Mouse (Mus musculus) naive thymus-derived CD4-positive, alpha-beta T cell, adult 2 months (primary cell): ENCODE measurements around the gene Rcbtb2.

Experiments used
- DNase-seq: peaks from one replicate; pipeline ENCODE4 v3.0.0-alpha.2; 2011; ENCODE audit warnings: low read depth

Gene Rcbtb2

DNA sequence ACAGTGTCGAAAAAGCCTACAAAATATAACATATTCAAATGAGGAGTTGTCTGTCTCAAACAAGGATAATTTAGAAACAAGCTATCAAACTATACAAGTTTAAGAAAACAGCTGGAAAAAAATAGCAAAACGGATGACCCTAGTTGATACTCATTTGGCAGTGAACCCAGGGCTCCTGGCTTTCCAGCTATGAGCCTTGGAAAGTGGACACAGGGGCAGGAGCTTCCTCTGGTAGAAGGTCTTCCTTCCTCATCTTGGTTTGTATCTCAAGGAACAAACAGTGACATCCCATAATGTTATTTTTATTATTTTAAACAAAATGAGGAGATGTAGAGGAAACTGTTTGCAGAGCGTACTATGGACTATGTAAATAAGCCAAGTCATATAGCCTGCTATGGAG, 25.3 kb downstream of the Rcbtb2 start:
- DNase-seq = no peak

GRCm38 (mm10) chr14:73161303-73161702, 38.5 kb downstream of the Rcbtb2 start:
- DNase-seq = no peak

GRCm38 (mm10) chr14:73162192-73162800, 39.5 kb downstream of the Rcbtb2 start:
- no peak for DNase-seq

GRCm38 (mm10) chr14:73163363-73163998, 40.6 kb downstream of the Rcbtb2 start:
- no peak for DNase-seq

GRCm38 (mm10) chr14:73165136-73165535, 42.3 kb downstream of the Rcbtb2 start:
- DNase-seq = no peak

GRCm38 (mm10) chr14:73168605-73169004, 45.8 kb downstream of the Rcbtb2 start:
- no peak for DNase-seq

DNA sequence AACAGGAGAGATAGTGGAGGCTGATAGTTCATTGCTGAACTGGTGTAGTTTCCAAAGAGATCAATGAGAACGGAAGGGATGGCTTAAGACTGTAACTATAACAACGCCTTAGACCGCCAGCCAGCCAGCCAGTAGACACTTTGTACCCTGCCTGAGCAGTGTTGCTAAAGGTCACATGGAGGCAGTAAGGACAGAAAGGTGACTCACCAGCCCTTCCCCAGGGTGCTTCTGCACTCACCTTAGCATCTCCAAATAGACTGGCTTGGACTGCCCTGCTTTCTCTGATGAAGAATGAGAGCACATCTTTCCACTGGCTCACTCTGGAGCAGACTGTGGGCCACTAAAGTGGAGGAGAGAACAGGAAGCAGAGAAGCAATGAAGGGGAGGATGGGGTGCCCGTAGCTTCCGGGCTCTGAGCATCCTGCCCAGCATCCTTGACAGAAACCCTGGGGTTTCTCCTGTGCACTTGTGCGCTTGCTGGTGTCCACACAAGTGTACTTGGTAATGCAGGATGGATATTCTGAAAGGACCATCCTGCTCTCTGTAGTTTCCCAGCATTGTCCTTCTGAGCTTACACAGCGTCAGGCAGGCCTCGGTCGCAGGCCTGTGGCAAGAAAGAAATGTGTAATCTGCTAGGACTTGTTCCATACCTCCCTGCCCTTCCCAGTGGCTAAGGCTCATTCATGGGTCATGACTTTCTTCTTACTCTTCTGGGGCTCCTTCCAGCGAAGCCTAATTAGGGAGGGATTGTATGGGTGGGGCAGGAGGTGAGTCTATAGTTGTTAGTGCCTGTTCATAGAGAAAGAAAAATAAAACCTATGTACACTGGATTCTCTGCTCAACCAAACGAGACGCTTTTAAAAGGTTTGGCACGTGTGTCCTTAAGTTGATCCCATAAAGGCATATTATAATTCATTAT, 47.3 kb downstream of the Rcbtb2 start:
- DNase-seq = peak; percentile 40

GRCm38 (mm10) chr14:73172196-73173011, 49.6 kb downstream of the Rcbtb2 start:
- no peak for DNase-seq

DNA sequence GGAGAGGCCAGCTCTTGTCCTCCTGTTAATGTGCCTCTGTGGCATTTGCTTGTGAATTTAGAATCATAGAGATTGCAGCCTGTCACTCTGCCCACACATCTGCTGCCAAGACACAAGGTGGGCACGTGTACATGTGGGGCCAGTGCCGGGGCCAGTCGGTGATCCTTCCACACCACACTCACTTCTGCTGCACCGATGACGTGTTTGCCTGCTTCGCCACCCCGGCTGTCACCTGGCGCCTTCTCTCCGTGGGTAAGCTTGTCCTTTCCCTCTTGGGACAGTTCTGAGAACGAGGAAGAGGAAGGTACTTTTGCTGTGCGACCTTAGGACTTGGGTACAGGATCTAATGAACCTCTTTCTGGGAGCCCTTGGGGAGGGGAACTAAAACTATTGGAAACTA, 50.8 kb downstream of the Rcbtb2 start:
- DNase-seq = no peak

DNA sequence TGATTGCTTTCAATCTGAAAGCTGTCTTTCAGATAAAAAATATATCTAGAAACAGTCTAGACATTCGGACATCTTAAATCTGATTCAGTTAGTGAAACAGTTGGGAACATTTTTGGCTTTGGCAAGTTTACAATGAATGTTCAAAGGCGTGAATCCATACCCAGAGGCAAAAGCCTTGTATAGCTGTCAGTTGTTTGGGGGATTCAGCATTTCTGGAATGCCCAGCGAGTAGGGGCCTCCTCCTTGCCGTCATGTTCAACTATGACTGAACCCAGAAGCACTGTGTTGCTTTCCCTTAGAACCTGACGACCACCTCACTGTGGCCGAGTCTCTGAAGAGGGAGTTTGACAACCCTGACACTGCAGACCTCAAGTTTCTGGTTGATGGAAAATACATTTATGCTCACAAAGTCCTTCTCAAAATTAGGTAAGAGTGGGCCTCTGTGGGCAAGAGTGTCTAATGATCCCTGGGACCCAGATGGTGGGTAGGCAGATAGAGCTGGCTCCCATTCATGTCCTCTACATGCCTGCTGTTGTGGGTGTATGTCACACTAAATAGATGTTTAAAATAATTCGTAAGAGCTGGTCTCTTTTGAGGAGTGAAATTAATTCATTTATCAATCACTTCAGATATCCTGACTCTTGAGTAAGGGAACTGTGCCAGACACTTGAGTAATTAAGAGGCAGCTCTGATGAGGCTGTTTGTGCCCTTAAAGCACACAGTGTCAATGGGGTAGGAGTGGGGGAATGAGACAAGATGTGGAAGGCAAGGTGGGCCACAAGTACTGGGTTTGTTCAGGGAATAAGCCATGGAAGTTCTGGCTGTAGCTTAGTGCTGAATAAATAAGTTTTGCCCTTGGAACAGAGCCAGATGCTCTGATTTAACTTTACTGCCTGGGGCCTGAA, 51.5 kb downstream of the Rcbtb2 start:
- DNase-seq = no peak

DNA sequence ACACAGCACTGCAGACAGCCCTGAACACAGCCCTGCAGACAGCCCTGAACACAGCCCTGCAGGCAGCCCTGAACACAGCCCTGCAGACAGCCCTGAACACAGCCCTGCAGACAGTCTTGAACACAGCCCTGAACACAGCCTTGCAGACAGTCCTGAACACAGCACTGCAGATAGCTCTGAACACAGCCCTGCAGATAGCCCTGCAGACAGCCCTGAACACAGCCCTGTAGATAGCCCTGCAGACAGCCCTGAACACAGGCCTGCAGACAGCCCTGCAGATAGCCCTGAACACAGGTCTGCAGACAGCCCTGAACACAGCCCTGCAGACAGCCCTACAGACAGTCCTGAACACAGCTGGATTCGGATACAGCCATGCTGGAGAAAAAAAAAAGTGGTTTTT, 52.2 kb downstream of the Rcbtb2 start:
- DNase-seq = no peak

- DNase-seq = peak; percentile 30
Measured at GRCm38 (mm10) chr14:73175814-73176213, 53.0 kb downstream of the Rcbtb2 start.

GRCm38 (mm10) chr14:73176266-73176665, 53.4 kb downstream of the Rcbtb2 start:
- DNase-seq = no peak

- DNase-seq = no peak
Measured at GRCm38 (mm10) chr14:73177961-73178360, 55.1 kb downstream of the Rcbtb2 start.

DNA sequence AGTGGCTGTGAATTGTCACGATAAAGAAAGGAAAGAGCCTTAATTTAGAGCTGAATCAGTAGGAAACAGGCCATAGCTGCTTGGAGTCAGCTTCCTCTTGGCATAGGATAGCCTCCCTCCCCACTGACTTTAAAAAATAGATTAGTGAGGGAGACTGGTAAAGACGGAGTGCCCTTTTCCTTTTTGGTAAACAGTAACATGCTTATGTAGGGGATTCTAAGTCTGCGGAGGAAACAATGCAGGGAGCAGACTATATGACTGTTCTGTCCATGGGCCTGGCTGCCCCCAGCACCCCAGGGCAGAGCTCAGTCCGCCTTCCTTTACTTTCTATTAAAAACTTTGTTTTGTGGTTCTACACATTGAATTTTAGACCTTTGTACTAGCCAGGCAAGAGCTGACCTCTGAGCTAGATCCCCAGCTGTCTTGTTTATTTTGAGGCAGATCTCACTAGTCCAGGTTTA, 56.4 kb downstream of the Rcbtb2 start:
- no peak for DNase-seq

DNA sequence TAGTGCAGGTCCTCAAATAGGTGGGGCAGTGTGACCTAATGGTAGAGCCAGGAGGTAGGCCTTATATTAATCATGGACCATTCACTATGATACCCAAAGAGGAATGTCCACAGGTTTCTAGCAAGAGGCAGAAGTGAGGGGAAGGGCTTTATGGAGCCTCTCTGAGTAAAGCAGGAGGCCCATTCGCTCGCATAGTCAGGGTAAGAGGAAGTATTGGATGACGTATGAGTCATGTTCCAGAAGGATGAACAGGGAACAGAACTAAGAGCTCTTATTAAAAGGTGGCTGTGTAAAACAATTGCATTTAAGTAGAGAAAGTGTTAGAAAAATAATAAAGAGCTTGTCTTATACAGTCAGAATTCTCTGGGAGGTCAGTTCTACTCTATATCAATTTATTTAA, 57.8 kb downstream of the Rcbtb2 start:
- no peak for DNase-seq

DNA sequence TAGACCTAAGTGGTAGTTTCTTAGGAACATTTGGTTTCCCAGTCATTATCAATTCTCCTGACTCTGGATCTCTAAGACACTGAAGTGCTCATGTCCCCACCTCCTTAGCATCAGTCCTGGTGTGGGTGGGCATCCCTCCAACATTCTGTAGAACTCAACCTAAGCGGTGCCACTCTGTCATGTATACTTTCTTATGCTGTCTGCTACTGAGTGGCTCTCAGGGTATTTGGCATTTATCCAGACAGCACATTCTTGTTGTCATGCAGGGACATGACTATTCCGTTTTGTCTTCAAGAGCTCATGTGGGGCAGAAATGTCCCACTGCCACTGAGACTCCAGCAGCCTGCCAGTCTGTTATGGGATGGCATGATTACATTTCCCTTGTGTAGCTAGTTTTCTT, 58.3 kb downstream of the Rcbtb2 start:
- no peak for DNase-seq

DNA sequence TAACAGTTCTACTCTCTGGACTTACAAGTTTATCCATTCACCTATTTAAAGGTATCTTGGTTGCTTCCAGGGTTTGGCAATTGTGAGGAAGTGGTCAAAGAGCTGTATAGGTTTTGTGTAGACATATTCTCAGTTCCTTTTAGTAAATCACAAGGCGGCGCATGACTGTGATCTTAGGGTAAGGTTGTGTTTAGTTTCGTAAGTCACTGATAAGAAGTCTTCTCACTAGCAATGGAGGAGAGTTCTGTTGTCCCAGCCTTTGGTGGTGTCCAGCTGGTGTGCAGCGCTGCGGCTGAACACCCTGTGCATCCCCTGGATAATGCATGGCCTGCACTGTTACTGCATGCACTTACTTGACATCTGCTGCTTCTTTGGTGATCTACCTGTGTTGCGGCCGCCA, 64.0 kb downstream of the Rcbtb2 start:
- no peak for DNase-seq

- no peak for DNase-seq
Measured at GRCm38 (mm10) chr14:73199058-73199457, 76.2 kb downstream of the Rcbtb2 start.

DNA sequence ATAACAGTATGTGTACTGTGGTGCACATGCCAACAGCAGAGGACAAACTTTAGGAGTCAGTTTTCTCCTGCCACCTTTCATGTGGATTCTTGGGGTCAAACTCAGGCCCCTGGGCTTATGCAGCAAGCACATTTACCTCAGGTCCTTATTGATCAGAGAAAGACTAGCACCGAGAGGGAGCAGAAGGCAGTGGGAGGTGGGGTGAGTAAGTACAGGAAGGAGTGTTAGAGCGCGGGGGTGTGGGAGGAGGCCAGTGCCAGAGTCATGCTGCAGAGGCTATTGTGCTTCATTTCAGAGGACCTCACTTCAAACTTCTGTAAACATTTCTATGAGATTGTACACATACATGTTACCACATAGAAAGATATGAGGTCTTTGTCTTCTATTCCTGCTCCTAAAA, 78.6 kb downstream of the Rcbtb2 start:
- no peak for DNase-seq

GRCm38 (mm10) chr14:73204016-73204415, 81.2 kb downstream of the Rcbtb2 start:
- DNase-seq = no peak
